Mouse (Mus musculus): Measurements from ENCODE around the gene Ccdc84. TPM values are rescaled to one million over a fixed set of nuclear protein-coding genes. Genes with fewer than 3 reads are reported as not detected.
A peak's percentile ranks its signal among the peaks of the same experiment; 100 is the strongest.
"Not testable (repeated sequence)": the region's sequence is repeated elsewhere in the genome, so short reads cannot be mapped to it uniquely, and the experiment has no call there.

The Ccdc84 gene
- polyA plus RNA-seq (2012; rRNA removed): 46.7 and 48.0 TPM in 2 replicates

DNA sequence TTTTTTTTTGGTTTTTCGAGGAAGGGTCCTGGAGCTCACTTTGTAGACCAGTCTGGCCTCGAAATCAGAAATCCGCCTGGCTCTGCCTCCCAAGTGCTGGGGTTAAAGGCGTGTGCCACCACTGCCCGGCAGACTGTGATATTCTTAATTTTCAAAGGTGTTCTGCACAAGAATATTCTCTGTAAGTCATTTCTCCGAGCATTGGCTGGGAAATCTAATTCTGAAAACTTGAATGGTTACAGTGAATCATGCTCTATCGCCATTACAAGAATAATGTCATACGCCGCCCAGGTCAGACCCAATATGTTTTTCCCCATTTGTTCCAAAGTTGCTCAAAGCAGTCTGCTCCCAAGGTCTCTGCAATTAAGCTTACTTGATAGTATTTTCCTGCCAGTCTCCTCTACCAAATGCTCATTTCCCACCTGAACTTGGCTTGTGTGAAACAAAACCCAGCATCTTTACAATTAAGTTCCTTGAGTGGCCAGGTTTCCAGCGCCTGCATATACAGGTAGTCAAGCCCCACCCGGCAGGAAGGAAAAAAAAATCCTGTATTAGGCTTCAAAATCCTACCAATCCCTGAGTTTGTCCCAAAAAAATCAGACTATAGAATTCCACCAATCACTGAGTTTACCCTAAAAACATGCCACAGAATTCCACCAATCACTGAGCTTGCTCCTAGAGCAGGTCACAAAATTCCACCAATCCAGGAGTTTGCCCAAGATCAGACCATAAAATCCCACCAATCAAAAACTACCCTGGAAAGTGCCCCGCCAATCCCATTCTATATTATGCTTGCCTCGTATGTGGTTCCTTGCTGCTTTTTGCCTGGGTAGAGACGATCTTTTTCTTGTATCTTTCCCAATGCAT lies at the start of gene Ccdc84:
Ccdc84 (minus strand) TSS at position 51 of the 867 bp plus-strand sequence.
- 0 out of 2 replicates have a peak within 1 kb of the TSS, but pooled peaks have one; percentile 5 for H3K27ac ChIP-seq (ENCODE audit: insufficient read depth, low read length)
- peaks cover 2% of the 10 kb centered on the region; the same call in 1 of the 2 replicates for H3K4me1 ChIP-seq (ENCODE audit: control insufficient read depth, insufficient read depth, low read length)
- H3K4me3 ChIP-seq (ENCODE audit: insufficient read depth, low read length): peak within 1 kb of the TSS; percentile 58
- TF ChIP-seq CTCF (IDR thresholded peaks at IDR 0.05; ENCODE audit: extremely low read depth, insufficient read depth, low read length) (no peak), POLR2A (IDR thresholded peaks at IDR 0.05; ENCODE audit: extremely low read depth, insufficient read depth, low read length) (no peak)

DNA sequence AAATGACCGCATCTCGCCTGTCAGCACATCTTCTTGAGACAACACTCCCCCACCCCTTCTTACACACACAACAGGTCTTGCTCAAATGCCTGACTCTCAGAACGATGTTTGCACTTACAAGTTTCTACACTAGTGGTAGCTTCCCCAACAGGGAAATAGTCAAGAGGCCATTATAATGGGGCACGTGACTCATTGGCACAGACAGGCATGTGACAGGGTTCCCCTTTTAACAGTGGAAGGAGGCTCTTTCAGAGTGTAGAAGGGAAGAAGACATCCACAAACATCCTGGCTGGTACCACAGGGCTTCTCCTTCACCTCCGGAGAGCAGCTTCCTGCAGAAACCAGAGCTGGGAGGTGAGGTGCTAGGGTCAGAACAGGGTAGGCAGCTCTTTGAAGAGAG lies 43.6 kb upstream of the Ccdc84 start:
- TF ChIP-seq POLR2A (IDR thresholded peaks at IDR 0.05; ENCODE audit: extremely low read depth, insufficient read depth, low read length): no peak
- Histone ChIP-seq H3K4me1 (ENCODE audit: control insufficient read depth, insufficient read depth, low read length) (0 out of 2 replicates have a peak, but pooled peaks cover 2% of the 10 kb centered on the region), H3K27ac (ENCODE audit: insufficient read depth, low read length) (no peak overlapping the region), H3K4me3 (ENCODE audit: insufficient read depth, low read length) (no peak overlapping the region)

DNA sequence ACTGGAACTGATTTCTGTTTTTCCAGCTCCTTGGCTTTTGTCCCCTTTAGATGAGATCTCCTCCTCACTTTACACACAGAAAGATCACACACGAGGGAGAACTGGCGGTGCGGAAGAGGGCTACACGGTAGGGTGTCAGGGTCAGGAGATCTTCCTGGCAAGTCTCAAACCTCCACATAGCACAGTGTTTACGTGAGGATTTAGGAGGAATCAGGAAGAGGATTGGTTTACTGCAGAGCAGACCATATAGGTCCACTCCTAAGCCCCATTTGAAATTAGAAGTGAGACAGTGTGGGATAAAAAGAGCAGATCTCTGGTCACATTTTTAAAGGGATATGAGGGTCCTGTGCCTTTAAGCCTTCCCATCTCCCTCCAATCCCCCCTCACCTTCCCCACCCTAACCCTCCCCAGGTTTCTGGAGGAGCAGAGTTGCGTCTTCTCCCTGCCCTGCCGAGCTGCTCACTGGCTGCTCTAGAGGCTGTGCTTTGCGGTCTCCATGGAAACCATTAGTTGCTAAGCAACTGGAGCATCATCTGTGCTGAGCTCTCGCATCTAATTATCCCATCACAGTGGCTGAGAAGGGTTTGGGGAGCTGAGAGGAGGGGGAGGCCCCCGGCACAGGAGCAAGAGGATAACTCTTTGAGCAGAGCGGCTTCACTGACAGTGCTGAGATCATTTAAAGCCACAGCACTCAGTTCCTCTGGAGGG lies 38.8 kb upstream of the Ccdc84 start:
- Histone ChIP-seq H3K4me3 (ENCODE audit: insufficient read depth, low read length) (peak overlapping the region; percentile 17), H3K27ac (ENCODE audit: insufficient read depth, low read length) (peak overlapping the region; percentile 74), H3K4me1 (ENCODE audit: control insufficient read depth, insufficient read depth, low read length) (peaks cover 2% of the 10 kb centered on the region; the same call in 1 of the 2 replicates)
- TF ChIP-seq POLR2A (IDR thresholded peaks at IDR 0.05; ENCODE audit: extremely low read depth, insufficient read depth, low read length): peak; percentile 97
- TF ChIP-seq CTCF (IDR thresholded peaks at IDR 0.05; ENCODE audit: extremely low read depth, insufficient read depth, low read length): no peak

DNA sequence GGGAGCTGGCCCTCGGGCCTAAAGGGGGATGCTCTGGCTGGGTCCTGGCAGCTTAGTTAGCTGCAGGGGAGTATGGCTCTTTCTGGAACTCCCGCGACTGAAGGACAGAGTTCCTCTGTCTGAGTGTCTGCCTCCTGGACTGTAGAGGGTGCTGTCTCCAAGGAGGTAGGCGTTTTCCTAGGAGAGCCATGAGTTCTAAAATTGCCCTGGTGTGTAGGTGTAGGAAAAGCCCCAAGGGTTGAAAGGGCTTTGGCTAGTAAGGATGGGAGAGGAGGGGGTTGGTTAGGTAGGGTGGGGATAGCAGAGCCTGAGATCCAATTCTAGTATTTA lies 36.5 kb upstream of the Ccdc84 start, which contains the start of gene Upk2:
Upk2 (minus strand) TSS at position 86 of the 330 bp plus-strand sequence.
- H3K27ac ChIP-seq (ENCODE audit: insufficient read depth, low read length): no peak within 1 kb of the TSS
- no peak within 1 kb of the TSS for H3K4me3 ChIP-seq (ENCODE audit: insufficient read depth, low read length)
- peaks cover 2% of the 10 kb centered on the region; the same call in 1 of the 2 replicates for H3K4me1 ChIP-seq (ENCODE audit: control insufficient read depth, insufficient read depth, low read length)
- no peak for TF ChIP-seq POLR2A (IDR thresholded peaks at IDR 0.05; ENCODE audit: extremely low read depth, insufficient read depth, low read length)
- peak; percentile 43 for TF ChIP-seq CTCF (IDR thresholded peaks at IDR 0.05; ENCODE audit: extremely low read depth, insufficient read depth, low read length)

DNA sequence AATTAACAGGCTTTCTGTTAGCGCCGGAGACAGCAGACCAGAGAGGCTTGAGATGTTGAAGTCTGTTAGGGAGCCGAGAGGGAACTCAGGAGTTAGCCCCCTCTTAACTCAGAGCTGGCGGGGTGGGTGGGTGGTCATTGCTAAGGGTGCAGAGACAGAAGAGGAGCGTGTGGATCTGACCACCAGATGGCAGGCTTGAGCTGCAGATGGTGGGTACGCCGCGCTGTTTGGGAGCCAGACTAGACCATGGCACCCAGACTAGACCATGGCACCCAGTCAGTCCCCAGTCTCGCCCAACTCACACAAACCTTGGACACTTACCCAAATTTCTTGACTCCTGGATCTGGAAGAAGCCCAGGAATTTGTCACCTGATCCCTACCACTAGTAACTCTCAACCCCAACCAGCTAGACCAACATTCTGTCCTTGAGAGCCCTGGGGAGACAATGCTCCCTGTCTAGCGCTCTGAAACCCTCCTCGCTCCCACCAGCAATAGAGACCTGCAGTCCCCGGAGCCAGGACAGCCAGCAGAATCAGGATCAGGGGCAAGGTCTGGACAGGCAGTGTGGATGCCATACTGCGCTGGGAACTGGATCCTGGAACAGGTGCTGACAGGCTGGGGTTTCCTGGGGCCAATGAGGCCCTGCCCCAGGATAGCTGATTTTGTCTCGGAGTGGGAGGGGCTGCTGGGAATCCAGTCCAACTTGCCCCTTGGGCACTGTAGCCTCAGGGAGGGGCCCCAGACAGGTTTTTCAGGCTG lies 35.9 kb upstream of the Ccdc84 start:
- Histone ChIP-seq H3K4me3 (ENCODE audit: insufficient read depth, low read length) (no peak overlapping the region), H3K27ac (ENCODE audit: insufficient read depth, low read length) (no peak overlapping the region), H3K4me1 (ENCODE audit: control insufficient read depth, insufficient read depth, low read length) (peaks cover 2% of the 10 kb centered on the region; the same call in 1 of the 2 replicates)
- TF ChIP-seq POLR2A (IDR thresholded peaks at IDR 0.05; ENCODE audit: extremely low read depth, insufficient read depth, low read length) (no peak), CTCF (IDR thresholded peaks at IDR 0.05; ENCODE audit: extremely low read depth, insufficient read depth, low read length) (peak; percentile 94)

DNA sequence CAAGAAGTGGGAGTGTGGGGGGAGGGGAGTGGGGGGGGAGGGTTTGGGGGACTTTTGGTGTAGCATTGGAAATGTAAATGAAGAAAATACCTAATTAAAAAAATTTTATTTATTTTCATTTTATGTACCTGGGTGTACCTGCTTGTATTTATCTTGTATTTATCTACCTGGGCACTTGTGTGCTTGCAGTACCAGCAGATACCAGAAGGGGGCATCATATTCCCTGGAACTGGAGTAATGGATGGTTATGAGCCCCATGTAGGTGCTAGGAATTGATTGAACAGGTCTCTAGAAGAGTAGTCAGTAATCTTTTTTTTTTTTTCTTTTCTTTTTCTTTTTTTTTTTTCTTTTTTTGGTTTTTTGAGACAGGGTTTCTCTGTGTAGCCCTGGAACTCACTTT lies 32.0 kb upstream of the Ccdc84 start:
- Histone ChIP-seq H3K4me3 (ENCODE audit: insufficient read depth, low read length) (no peak overlapping the region), H3K27ac (ENCODE audit: insufficient read depth, low read length) (no peak overlapping the region), H3K4me1 (ENCODE audit: control insufficient read depth, insufficient read depth, low read length) (no peaks in the 10 kb centered on the region)
- TF ChIP-seq CTCF (IDR thresholded peaks at IDR 0.05; ENCODE audit: extremely low read depth, insufficient read depth, low read length) (no peak), POLR2A (IDR thresholded peaks at IDR 0.05; ENCODE audit: extremely low read depth, insufficient read depth, low read length) (no peak)

DNA sequence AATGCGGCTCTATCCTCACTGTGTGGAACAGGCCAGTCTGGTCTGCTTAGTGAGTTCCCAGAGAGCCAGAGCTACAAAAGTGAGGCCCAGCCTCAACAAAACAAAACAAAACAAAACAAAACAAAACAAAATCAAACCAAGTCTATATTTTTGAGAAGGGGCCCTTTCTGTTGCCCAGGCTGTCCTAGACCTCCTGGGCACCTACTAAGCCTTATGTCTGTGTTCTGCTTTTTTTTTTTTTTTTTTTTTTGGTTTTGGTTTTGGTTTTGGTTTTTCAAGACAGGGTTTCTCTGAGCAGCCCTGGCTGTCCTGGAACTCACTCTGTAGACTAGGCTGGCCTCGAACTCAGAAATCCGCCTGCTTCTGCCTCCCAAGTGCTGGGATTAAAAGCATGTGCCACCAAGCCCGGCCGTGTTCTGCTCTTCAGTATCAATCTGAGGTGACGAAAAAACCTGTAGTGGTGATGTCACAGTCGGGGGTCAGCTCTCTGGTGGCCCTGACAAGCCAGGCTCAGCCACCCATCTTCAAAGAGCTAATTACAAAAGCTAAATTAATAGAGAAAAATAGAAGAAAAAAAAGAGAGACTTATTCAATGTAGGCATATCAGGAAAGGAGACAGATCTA lies 26.1 kb upstream of the Ccdc84 start:
- not testable (repeated sequence) for H3K4me3 ChIP-seq (ENCODE audit: insufficient read depth, low read length); H3K4me1 ChIP-seq (ENCODE audit: control insufficient read depth, insufficient read depth, low read length)

DNA sequence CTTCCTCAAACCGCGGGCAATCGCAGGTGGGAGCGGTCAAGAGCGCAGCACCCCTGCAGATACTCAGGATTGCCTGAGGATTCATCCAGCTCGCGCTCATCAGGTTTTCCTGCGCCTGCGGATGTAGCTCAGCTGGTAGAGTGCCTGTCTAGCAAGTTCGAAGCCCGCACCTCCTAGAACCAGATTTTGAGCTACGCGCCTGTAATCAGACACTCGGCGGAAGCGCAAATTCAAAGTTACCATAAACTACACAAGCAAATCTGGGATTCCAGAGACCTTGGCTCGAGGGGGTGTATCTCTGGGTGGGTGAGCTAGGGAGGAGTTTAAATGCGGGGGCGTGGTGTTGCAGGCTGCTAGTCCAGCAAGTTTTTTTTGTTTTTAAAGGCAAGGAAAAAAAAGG lies 22.6 kb upstream of the Ccdc84 start, which contains the start of gene Foxr1:
Foxr1 (minus strand) TSS at position 176 of the 400 bp plus-strand sequence.
- Histone ChIP-seq H3K27ac (ENCODE audit: insufficient read depth, low read length) (no peak within 1 kb of the TSS), H3K4me3 (ENCODE audit: insufficient read depth, low read length) (no peak within 1 kb of the TSS), H3K4me1 (ENCODE audit: control insufficient read depth, insufficient read depth, low read length) (no peaks in the 10 kb centered on the region)
- TF ChIP-seq CTCF (IDR thresholded peaks at IDR 0.05; ENCODE audit: extremely low read depth, insufficient read depth, low read length) (no peak), POLR2A (IDR thresholded peaks at IDR 0.05; ENCODE audit: extremely low read depth, insufficient read depth, low read length) (no peak)

More for the DNA sequence above, 26.1 kb upstream of the Ccdc84 start:
- H3K27ac ChIP-seq (ENCODE audit: insufficient read depth, low read length): not testable (repeated sequence)

DNA sequence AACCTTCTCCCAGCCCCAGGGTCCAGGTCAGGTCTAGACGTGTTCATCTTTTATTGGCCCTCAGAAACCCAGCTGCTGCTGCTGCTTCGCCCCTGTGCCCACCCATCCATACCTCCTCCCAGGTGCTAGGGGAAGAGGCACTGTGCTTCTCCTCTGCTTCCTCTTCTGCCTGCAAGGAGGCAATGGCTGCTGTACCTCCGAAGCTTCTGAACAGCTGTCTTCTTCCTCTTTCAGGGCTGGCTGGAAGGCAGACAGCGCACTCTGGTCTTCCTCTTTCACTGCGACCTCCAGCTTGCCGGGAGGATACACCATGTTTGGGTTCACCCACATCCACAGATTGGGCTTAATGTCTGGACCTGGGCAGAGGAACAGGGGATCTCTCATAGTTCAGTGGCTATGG lies 17.4 kb upstream of the Ccdc84 start:
- Histone ChIP-seq H3K4me1 (ENCODE audit: control insufficient read depth, insufficient read depth, low read length) (no peaks in the 10 kb centered on the region), H3K27ac (ENCODE audit: insufficient read depth, low read length) (no peak overlapping the region), H3K4me3 (ENCODE audit: insufficient read depth, low read length) (no peak overlapping the region)
- no peak for TF ChIP-seq POLR2A (IDR thresholded peaks at IDR 0.05; ENCODE audit: extremely low read depth, insufficient read depth, low read length)
